Mouse (Mus musculus): ENCODE measurements at regions not wholly inside any gene's neighbourhood (a gene's known extent, or its start where the extent isn't known, plus 50 kb on each side); places are given as distances from the start of the nearest gene placed in this dataset.

GRCm38 (mm10) chr11:112839721-112840494 lies 57.9 kb downstream of the Sox9 start:
- TF ChIP-seq CTCF (IDR thresholded peaks at IDR 0.05; ENCODE audit: borderline replicate concordance, extremely low read depth, insufficient read depth, insufficient read length) (no peak), POLR2A (IDR thresholded peaks at IDR 0.05; ENCODE audit: borderline replicate concordance, extremely low read depth, insufficient read depth, insufficient read length, poor library complexity, severe bottlenecking) (no peak)

All from brain, embryonic 14.5 days (tissue).